25 mouse cellular contexts compared by ENCODE assay signal in the genomic region with DNA sequence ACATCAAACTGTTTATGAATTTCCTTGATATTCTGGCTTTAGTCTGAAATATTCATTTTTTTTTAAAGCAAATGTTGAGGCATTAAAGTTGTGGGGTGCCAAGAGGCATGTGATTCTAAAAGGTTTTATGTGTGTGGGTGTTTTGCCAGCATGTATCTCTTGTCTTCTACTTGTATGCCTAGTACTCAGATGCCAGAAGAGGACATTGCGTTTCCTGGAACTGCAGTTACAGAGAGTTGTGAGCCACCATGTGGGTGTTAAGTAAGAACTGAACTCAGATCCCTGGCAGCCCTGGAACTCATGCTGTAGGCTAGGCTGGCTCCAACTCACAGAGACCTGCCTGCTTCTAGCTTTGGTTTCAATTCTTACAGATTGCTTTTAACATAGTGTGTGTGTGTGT. TPM values are rescaled to one million over a fixed set of nuclear protein-coding genes. Genes with fewer than 3 reads are reported as not detected.
A peak's percentile ranks its signal among the peaks of the same experiment; 100 is the strongest.
DNase-seq lines count a peak whose midpoint lies in the region; TF ChIP-seq lines count a peak whose summit lies in the region.
"Had no signal": no experiment of that assay in that cellular context is flagged by ENCODE, and none has a peak within 500 bp of the region (broad histone marks: within the 10 kb centered on the region; RNA-seq: fewer than 3 reads in every experiment).

No protein-coding gene starts in this region.

- H3K27ac ChIP-seq in layer of hippocampus, adult 2 months, result peak overlapping the region; percentile 56; the same call in 1 of the 2 replicates
- H3K27ac ChIP-seq: forebrain, embryonic 12.5 days; heart, adult 2 months; hindbrain, embryonic 13.5 days; kidney, embryonic 15.5 days; limb, embryonic 10.5 days; liver, embryonic 15.5 days; lung, embryonic 15.5 days; midbrain, embryonic 13.5 days; stomach, postnatal 0 days had no signal

- DNase-seq in frontal cortex, postnatal 36 days (ENCODE audit: low spot score in 2 of 2), result peak; percentile 26 to 60
- no peak for DNase-seq in frontal cortex, postnatal 25 days (ENCODE audit: low spot score in 2 of 2)
- DNase-seq in left cerebral cortex, adult 9 months (ENCODE audit: low spot score in 2 of 2), result peak; percentile 19 to 44
- no peak for DNase-seq in left cerebral cortex, postnatal 4 days
- peak; percentile 32 to 71 for DNase-seq in layer of hippocampus, adult 2 months (ENCODE audit: low spot score in 2 of 2)
- DNase-seq in left cerebral cortex, postnatal 36 days (ENCODE audit: low spot score in 2 of 2), result peak; percentile 23 to 33
- no peak for DNase-seq in thymus, postnatal 36 days
- DNase-seq: adrenal gland, postnatal 25 days; cerebellum, postnatal 10 days; gastrocnemius, postnatal 25 days; heart, adult 2 months; heart, postnatal 36 days; kidney, adult 11 months; kidney, postnatal 36 days; liver; lung, postnatal 36 days had no signal

- intact Hi-C loops in left cerebral cortex, postnatal 4 days (cut with DNase I), result no loop called here
- intact Hi-C loops in left cerebral cortex, postnatal 36 days (cut with DNase I), result no loop called here

- no peak overlapping the region for H3K4me3 ChIP-seq in layer of hippocampus, adult 2 months
- H3K4me3 ChIP-seq: forebrain, embryonic 12.5 days; heart, adult 2 months; hindbrain, embryonic 13.5 days; kidney, embryonic 15.5 days; limb, embryonic 10.5 days; liver, embryonic 15.5 days; lung, embryonic 15.5 days; megakaryocyte, embryonic 14.5 days; midbrain, embryonic 13.5 days had no signal

- no peak for TF ChIP-seq CTCF in layer of hippocampus, adult 2 months (conservative IDR thresholded peaks at IDR 0.05)

RNA-seq across cellular contexts. Expression of a gene that starts 42.2 kb away (rescaled TPM):
- 10 to 100 TPM; 37.9 to 45.8 TPM for total RNA-seq in left cerebral cortex, postnatal 4 days (2021)
- total RNA-seq in layer of hippocampus, adult 2 months (2021), result 10 to 100 TPM; 37.2 to 38.0 TPM
- total RNA-seq in left cerebral cortex, postnatal 36 days (2021), result 10 to 100 TPM; 37.1 to 47.9 TPM

Comparison
In these comparisons a context has a peak if more than half of its experiments do, and no peak if none do; other contexts are left out.
1. DNase-seq: peak in frontal cortex, postnatal 36 days (2 of 2), left cerebral cortex, adult 9 months (2 of 2), layer of hippocampus, adult 2 months (2 of 2) and left cerebral cortex, postnatal 36 days (2 of 2); none in frontal cortex, postnatal 25 days (0 of 2), left cerebral cortex, postnatal 4 days (single experiment) and thymus, postnatal 36 days (0 of 2).